Mouse (Mus musculus) spleen, postnatal 4 days (tissue): ENCODE measurements around the gene Ahrr.
A peak's percentile ranks its signal among the peaks of the same experiment; 100 is the strongest.

Source experiments
- DNase-seq, 2 experiments: peaks; one replicate each; pipeline ENCODE4 v3.0.0; 2022; ENCODE audit warnings: low spot score in 2 of 2

Ahrr gene

DNA sequence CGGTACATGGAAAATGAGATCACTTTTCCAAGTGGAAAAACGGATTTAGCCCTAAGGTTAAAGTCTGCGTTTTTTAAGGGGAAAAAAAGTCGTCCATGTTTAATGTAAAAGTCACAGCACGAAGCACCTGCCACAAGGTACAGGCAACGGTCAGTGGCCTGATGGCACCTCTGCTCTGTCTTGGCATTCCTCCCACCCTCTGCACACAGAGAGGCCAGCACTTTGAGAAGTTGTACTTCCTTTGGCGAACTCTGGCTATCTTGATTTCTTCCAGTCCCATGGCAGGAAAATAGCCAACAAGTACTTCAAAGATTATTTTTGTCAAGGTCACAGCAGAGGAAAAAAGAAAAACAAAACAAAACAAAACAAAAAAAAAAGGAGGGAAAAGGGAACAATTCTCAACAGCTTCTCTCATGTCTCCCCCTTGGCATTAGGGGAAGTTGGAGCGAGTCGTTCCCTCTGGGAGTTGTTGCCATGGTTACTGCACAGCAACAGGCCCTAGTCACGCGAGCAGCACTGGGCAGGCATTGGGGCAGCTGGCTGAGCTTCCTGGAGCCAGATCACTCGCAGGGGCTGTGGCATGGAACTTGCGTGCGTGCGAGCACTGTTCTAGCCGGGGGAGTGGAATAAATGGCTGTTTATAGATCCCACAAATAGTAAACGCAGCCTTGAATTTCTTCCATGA, 46.8 kb downstream of the Ahrr start:
- DNase-seq: peak in 1 of 2 experiments; percentile 45

- DNase-seq: peak in 1 of 2 experiments; percentile 34
Measured at GRCm38 (mm10) chr13:74237574-74237973, 54.6 kb downstream of the Ahrr start.

GRCm38 (mm10) chr13:74220659-74221058, 71.5 kb downstream of the Ahrr start:
- DNase-seq: no peak

DNA sequence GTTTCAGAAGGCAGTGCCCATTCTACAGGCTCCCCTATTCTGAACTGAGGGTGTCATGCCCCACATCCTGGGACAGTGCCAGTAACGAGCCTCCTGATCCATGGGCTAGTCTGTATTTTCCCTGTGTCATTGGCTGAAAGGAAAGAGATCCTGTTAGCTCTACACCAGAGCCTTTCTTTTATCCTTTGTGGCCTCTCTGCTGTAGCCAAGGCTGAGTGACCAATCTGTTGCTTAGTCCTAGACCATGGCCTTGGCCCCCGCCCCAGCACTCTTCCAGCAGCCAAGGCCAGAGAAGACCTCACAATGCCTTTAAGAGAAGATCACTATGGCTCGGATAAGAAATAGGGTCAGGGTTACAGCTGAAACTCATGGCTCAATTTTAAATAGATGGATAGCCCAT, 73.7 kb downstream of the Ahrr start:
- no peak for DNase-seq

DNA sequence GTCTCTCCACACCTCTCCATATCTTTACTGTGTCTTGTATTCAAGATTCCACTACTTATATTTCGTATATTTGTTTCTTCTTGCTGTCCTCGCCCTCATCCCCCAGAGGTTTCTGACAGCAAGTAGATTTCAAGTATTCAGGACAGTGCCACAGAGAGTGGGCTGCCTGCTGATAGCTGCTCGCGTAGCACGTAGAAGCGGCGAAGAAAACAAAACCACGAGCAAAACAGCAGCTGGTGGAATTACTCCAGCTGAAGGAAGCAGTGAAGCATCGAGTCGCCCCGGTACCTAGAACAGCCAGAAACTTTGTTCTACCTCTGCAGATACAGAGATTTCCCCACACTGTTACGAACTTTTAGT, 83.2 kb downstream of the Ahrr start:
- no peak for DNase-seq

- peak; percentile 88 to 94 for DNase-seq
Measured at GRCm38 (mm10) chr13:74208317-74208985, 83.7 kb downstream of the Ahrr start, which contains the start of gene Exoc3. Gene Exoc3 (minus strand): TSS chr13:74208732.

- no peak for DNase-seq
Measured at GRCm38 (mm10) chr13:74196451-74196850, 95.7 kb downstream of the Ahrr start.

DNA sequence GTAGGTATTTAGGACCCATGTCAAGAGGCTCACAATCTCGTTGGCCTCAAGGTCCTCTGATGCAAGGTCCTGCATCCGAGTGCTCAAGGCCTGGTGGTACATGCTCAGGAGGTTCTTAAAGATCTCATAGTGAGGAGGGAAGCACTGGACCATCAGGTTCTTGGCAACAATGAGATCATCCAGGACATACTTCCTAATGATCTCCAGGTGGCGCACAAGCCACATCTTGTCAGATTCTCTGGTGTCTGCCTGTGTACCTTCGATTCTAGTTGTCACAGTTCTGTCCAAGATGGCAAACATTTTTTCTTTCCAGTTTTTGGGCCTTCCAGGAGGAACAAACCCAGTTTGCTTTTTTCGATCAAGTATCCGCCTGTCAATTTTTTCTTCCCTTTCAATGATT, 99.5 kb downstream of the Ahrr start:
- DNase-seq: no peak

GRCm38 (mm10) chr13:74183011-74183695, 109.0 kb downstream of the Ahrr start:
- DNase-seq: no peak

DNA sequence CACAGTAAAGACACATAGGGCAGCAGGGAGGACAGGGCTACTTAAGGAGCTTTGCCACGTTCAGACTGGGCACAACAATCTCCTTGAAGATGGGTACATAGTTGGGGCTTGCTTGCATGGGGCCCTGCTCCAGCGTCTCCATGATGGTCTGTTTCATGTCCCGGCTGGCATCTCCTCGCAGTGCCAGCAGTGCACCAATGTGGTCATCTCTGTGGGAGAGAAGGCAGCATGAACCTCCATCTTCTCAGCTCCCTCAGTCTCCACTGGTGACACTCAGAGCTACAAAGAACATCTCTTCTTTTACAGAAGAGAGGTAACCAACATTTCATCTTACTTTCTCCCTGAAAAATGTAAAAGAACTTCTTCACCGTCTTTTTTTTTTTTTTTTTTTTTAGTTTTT, 120.1 kb downstream of the Ahrr start:
- DNase-seq: no peak

GRCm38 (mm10) chr13:74169446-74170164, 122.5 kb downstream of the Ahrr start:
- DNase-seq: no peak

GRCm38 (mm10) chr13:74167492-74167891, 124.6 kb downstream of the Ahrr start:
- DNase-seq: no peak

GRCm38 (mm10) chr13:74167057-74167413, 125.1 kb downstream of the Ahrr start:
- DNase-seq: no peak

DNA sequence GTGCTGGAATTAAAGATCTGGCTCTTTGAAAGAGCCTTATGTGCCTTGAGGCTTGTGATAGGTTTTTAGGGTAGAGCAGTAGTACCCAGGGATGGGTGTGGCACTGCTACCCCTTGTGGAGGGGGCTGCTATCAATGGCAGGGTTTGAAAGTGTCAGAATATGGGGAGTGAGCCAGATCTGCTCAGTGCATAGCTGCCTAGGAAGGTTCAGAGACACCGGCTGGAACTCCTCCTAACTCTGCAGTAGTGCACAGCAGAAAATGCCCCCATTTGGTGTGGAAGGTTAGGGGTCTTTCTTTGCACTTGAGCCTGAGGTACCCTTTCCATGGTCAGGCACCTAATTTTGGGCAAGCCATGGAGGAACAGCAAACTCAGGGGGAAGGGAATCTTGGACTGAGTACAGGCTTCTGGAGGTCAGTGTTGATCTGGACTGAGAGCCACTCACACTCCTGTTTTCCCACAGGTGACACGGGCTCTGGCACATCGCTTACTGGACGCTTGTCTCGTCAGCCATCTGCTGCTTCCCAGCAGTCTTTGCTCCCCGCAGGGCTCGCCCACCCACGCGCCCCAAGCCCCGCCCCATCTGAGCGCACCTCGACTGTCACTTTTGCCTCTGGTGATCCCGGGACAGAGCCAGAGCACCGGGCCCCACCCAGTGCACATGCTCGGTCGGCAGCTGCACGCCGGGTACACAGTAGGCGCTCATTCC, 125.6 kb downstream of the Ahrr start:
- DNase-seq: peak; percentile 59 to 80
